Mouse (Mus musculus) hindbrain, embryonic 16.5 days (tissue): ENCODE data around the gene Sv2c. TPM values are rescaled to one million over a fixed set of nuclear protein-coding genes. Genes with fewer than 3 reads are reported as not detected.

Source experiments
- ATAC-seq: fragments of 200-750 bp; cut with Nextera tagmentation; 2 replicates; pipeline ENCODE4 v1.8.0; 2017; ENCODE audit warnings: moderate TSS enrichment, moderate library complexity
- H3K27ac ChIP-seq: fragments of 300-500 bp; sonication (generic); 2 replicates; pipeline ENCODE4 v1.5.1; 2014; ENCODE audit warnings: low read depth, mild to moderate bottlenecking, control low read depth, low read length, moderate library complexity
- H3K27me3 ChIP-seq: fragments of 300-500 bp; sonication (generic); replicated peaks from 2 replicates; pipeline ENCODE4 v1.6.1; 2014; ENCODE audit warnings: low read length; ENCODE audit not compliant: control insufficient read depth, insufficient read depth
- H3K36me3 ChIP-seq: fragments of 300-500 bp; sonication (generic); 2 replicates; pipeline ENCODE4 v1.6.1; 2014; ENCODE audit warnings: mild to moderate bottlenecking, low read length, moderate library complexity, mixed read lengths; ENCODE audit not compliant: control insufficient read depth, insufficient read depth
- H3K4me1 ChIP-seq: fragments of 300-500 bp; sonication (generic); 2 replicates; pipeline ENCODE4 v1.6.1; 2014; ENCODE audit warnings: low read depth, low read length; ENCODE audit not compliant: control insufficient read depth, insufficient read depth
- H3K4me2 ChIP-seq: fragments of 300-500 bp; sonication (generic); 2 replicates; pipeline ENCODE4 v1.6.1; 2014; ENCODE audit warnings: mild to moderate bottlenecking, low read length, control low read depth, moderate library complexity
- H3K4me3 ChIP-seq: fragments of 300-500 bp; sonication (generic); 2 replicates; pipeline ENCODE4 v1.5.1; 2014; ENCODE audit warnings: mild to moderate bottlenecking, low read length, control low read depth, moderate library complexity
- H3K9ac ChIP-seq: fragments of 300-500 bp; sonication (generic); 2 replicates; pipeline ENCODE4 v1.6.1; 2014; ENCODE audit warnings: low read depth, mild to moderate bottlenecking, control low read depth, low read length, moderate library complexity
- H3K9me3 ChIP-seq: fragments of 300-500 bp; sonication (generic); 2 replicates; pipeline ENCODE4 v1.6.1; 2014; ENCODE audit warnings: mild to moderate bottlenecking, low read length, moderate library complexity; ENCODE audit not compliant: control insufficient read depth
- WGBS: fragments of 180-500 bp; shearing (Covaris S2); extraction: QIAGEN DNeasy Blood & Tissue Kit; methylation state at CpG from one replicate; pipeline ENCODE4 v1.1.7; 2014; 5-methylcytosine and 5-hydroxymethylcytosine counted together
- polyA plus RNA-seq: library from polyadenylated mRNA; unstranded; fragments of >200 nt; fragmentation: Nextera tagmentation; extraction: Ambion mirVana; gene quantifications from 2 replicates; pipeline ENCODE4 v1.2.1, GENCODE M21; 2015

Gene Sv2c
- polyA plus RNA-seq, 1 experiment from 2014 or later = 35.6 TPM

GRCm38 (mm10) chr13:95948394-95948793 is 184.0 kb downstream of the Sv2c start:
- H3K27me3 ChIP-seq = no peaks in the 10 kb centered on the region
- no peaks in the 10 kb centered on the region for H3K4me1 ChIP-seq
- no peak for ATAC-seq
- H3K4me2 ChIP-seq = no peak overlapping the region
- no peaks in the 10 kb centered on the region for H3K9me3 ChIP-seq
- H3K4me3 ChIP-seq = no peak overlapping the region
- no peak overlapping the region for H3K9ac ChIP-seq
- no peaks in the 10 kb centered on the region for H3K36me3 ChIP-seq
- WGBS = 89% methylated on average over 4 of the region's 4 CpGs
- no peak overlapping the region for H3K27ac ChIP-seq

GRCm38 (mm10) chr13:95945937-95946507 is 186.4 kb downstream of the Sv2c start:
- Histone ChIP-seq H3K27ac (no peak overlapping the region), H3K9ac (no peak overlapping the region), H3K27me3 (no peaks in the 10 kb centered on the region), H3K9me3 (no peaks in the 10 kb centered on the region), H3K4me2 (no peak overlapping the region), H3K36me3 (no peaks in the 10 kb centered on the region), H3K4me1 (no peaks in the 10 kb centered on the region; the same call in 1 of the 2 replicates), H3K4me3 (no peak overlapping the region)
- ATAC-seq = no peak
- 55% methylated on average over 5 of the region's 5 CpGs for WGBS

- Histone ChIP-seq H3K4me2 (no peak overlapping the region), H3K27me3 (no peaks in the 10 kb centered on the region), H3K4me3 (no peak overlapping the region), H3K27ac (no peak overlapping the region), H3K9ac (no peak overlapping the region), H3K4me1 (peaks cover 3% of the 10 kb centered on the region; the same call in 1 of the 2 replicates), H3K9me3 (no peaks in the 10 kb centered on the region), H3K36me3 (no peaks in the 10 kb centered on the region)
- ATAC-seq = no peak
- 91% methylated on average over 6 of the region's 6 CpGs for WGBS
Observed at GRCm38 (mm10) chr13:95944621-95945020, 187.8 kb downstream of the Sv2c start.

- H3K27me3 ChIP-seq = no peaks in the 10 kb centered on the region
- H3K4me2 ChIP-seq = no peak overlapping the region
- H3K27ac ChIP-seq = no peak overlapping the region
- H3K9ac ChIP-seq = no peak overlapping the region
- no peaks in the 10 kb centered on the region for H3K9me3 ChIP-seq
- WGBS = 73% methylated on average over 3 of the region's 3 CpGs
- no peak overlapping the region for H3K4me3 ChIP-seq
- H3K36me3 ChIP-seq = no peaks in the 10 kb centered on the region
- no peak for ATAC-seq
- H3K4me1 ChIP-seq = peaks cover 3% of the 10 kb centered on the region; the same call in 1 of the 2 replicates
Observed at GRCm38 (mm10) chr13:95943919-95944318, 188.5 kb downstream of the Sv2c start.

GRCm38 (mm10) chr13:95942587-95942986 is 189.8 kb downstream of the Sv2c start:
- Histone ChIP-seq H3K27me3 (no peaks in the 10 kb centered on the region), H3K9ac (no peak overlapping the region), H3K4me2 (no peak overlapping the region), H3K36me3 (no peaks in the 10 kb centered on the region), H3K4me3 (no peak overlapping the region), H3K4me1 (peaks cover 3% of the 10 kb centered on the region; the same call in 1 of the 2 replicates), H3K9me3 (no peaks in the 10 kb centered on the region), H3K27ac (no peak overlapping the region)
- ATAC-seq = no peak
- 52% methylated on average over 2 of the region's 2 CpGs for WGBS

GRCm38 (mm10) chr13:95941861-95942260 is 190.5 kb downstream of the Sv2c start:
- no peak overlapping the region for H3K4me2 ChIP-seq
- H3K4me1 ChIP-seq = peaks cover 3% of the 10 kb centered on the region; the same call in 1 of the 2 replicates
- no peaks in the 10 kb centered on the region for H3K36me3 ChIP-seq
- no peak overlapping the region for H3K9ac ChIP-seq
- no peak overlapping the region for H3K27ac ChIP-seq
- H3K27me3 ChIP-seq = no peaks in the 10 kb centered on the region
- ATAC-seq = no peak
- 87% methylated on average over 4 of the region's 4 CpGs for WGBS
- H3K9me3 ChIP-seq = no peaks in the 10 kb centered on the region
- H3K4me3 ChIP-seq = no peak overlapping the region

- no peak overlapping the region for H3K9ac ChIP-seq
- no peak for ATAC-seq
- H3K4me1 ChIP-seq = peaks cover 3% of the 10 kb centered on the region; the same call in 1 of the 2 replicates
- H3K27ac ChIP-seq = no peak overlapping the region
- no peaks in the 10 kb centered on the region for H3K36me3 ChIP-seq
- 23% methylated on average over 5 of the region's 5 CpGs for WGBS
- H3K9me3 ChIP-seq = no peaks in the 10 kb centered on the region
- H3K4me3 ChIP-seq = no peak overlapping the region
- no peak overlapping the region for H3K4me2 ChIP-seq
- H3K27me3 ChIP-seq = no peaks in the 10 kb centered on the region
Observed at GRCm38 (mm10) chr13:95940811-95941210, 191.6 kb downstream of the Sv2c start.

GRCm38 (mm10) chr13:95924201-95924621 is 208.2 kb downstream of the Sv2c start:
- H3K4me2 ChIP-seq = no peak overlapping the region
- H3K9me3 ChIP-seq = peaks cover 3% of the 10 kb centered on the region
- H3K27ac ChIP-seq = no peak overlapping the region
- no peak for ATAC-seq
- no peaks in the 10 kb centered on the region for H3K27me3 ChIP-seq
- H3K4me1 ChIP-seq = no peaks in the 10 kb centered on the region
- no peak overlapping the region for H3K9ac ChIP-seq
- WGBS = 59% methylated on average over 2 of the region's 2 CpGs
- H3K4me3 ChIP-seq = no peak overlapping the region
- H3K36me3 ChIP-seq = no peaks in the 10 kb centered on the region

GRCm38 (mm10) chr13:95922626-95923025 is 209.8 kb downstream of the Sv2c start:
- no peak for ATAC-seq
- no peak overlapping the region for H3K9ac ChIP-seq
- H3K9me3 ChIP-seq = peaks cover 3% of the 10 kb centered on the region
- H3K27ac ChIP-seq = no peak overlapping the region
- H3K36me3 ChIP-seq = no peaks in the 10 kb centered on the region
- 83% methylated on average over 4 of the region's 4 CpGs for WGBS
- H3K4me2 ChIP-seq = no peak overlapping the region
- H3K4me1 ChIP-seq = no peaks in the 10 kb centered on the region
- no peaks in the 10 kb centered on the region for H3K27me3 ChIP-seq
- H3K4me3 ChIP-seq = no peak overlapping the region
